14 mouse cellular contexts compared by ENCODE assay signal in the genomic region with DNA sequence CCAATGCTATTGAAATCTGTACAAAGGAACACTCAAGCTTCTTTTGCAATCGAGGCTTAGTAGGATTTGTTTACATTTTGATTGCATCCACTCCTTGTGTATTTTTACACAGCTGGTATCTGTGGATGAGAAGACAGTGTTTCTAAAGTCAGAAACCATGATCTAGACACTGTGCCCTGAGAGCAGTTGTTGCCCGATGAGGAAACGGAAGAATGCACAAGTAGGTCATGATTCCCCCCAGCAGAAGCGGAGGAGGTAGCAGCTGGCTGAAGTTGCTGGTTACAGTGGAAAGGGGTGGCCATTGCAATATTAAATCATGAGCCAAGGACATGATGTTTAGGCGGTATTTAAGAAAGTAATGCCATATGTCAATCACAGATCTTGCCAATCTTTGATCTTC.
"Had no signal": no experiment of that assay in that cellular context is flagged by ENCODE, and none has a peak within 500 bp of the region (broad histone marks: within the 10 kb centered on the region; RNA-seq: fewer than 3 reads in every experiment).

No protein-coding gene starts in this region.

- H3K36me3 ChIP-seq: stomach, embryonic 15.5 days had no signal

- H3K27me3 ChIP-seq: liver, embryonic 13.5 days; stomach, embryonic 15.5 days had no signal

- ATAC-seq: intestine, embryonic 16.5 days; liver, postnatal 0 days had no signal

- H3K9me3 ChIP-seq: liver, embryonic 13.5 days; stomach, embryonic 15.5 days had no signal

- H3K4me2 ChIP-seq: liver, embryonic 13.5 days; lung, embryonic 14.5 days; midbrain, embryonic 11.5 days; stomach, embryonic 15.5 days had no signal

- H3K4me1 ChIP-seq: liver, embryonic 13.5 days; stomach, embryonic 15.5 days had no signal

- H3K9ac ChIP-seq: liver, embryonic 13.5 days; liver, postnatal 0 days; lung, embryonic 14.5 days; stomach, embryonic 15.5 days had no signal

- DNase-seq: kidney, adult 18-20 months; kidney, adult 9 months; kidney, postnatal 14 days; liver, embryonic 13.5 days; liver, postnatal 0 days; lung, embryonic 14.5 days; lung, postnatal 10 days; midbrain, embryonic 14.5 days; right cerebral cortex, postnatal 25 days; spleen, adult 18-20 months; thymus, postnatal 25 days had no signal

- H3K4me3 ChIP-seq: liver, embryonic 13.5 days; stomach, embryonic 15.5 days had no signal

- H3K27ac ChIP-seq: liver, embryonic 13.5 days; stomach, embryonic 15.5 days had no signal
